16 mouse cellular contexts compared by ENCODE assay signal in genomic region chr10:60281571-60282050, GRCm38 (mm10). TPM values are rescaled to one million over a fixed set of nuclear protein-coding genes. Genes with fewer than 3 reads are reported as not detected.
DNase-seq lines count a peak whose midpoint lies in the region; ATAC-seq and TF ChIP-seq lines count a peak whose summit lies in the region.
"Had no signal": no experiment of that assay in that cellular context is flagged by ENCODE, and none has a peak within 500 bp of the region (broad histone marks: within the 10 kb centered on the region; RNA-seq: fewer than 3 reads in every experiment).

No protein-coding gene starts in this region.

- peaks cover 50% of the 10 kb centered on the region for H3K36me3 ChIP-seq in heart, adult 2 months (ENCODE audit: control insufficient read depth, insufficient read depth, low read length)
- H3K36me3 ChIP-seq in liver, embryonic 13.5 days: peaks cover 11% of the 10 kb centered on the region; the same call in 1 of the 2 replicates
- no peaks in the 10 kb centered on the region for H3K36me3 ChIP-seq in liver, embryonic 11.5 days (ENCODE audit: control insufficient read depth, insufficient read depth, low read length)
- peaks cover 4 to 24% of the 10 kb centered on the region in 2 experiments for H3K36me3 ChIP-seq in CH12.LX (replicated peaks in 1 of 2; ENCODE audit: control insufficient read depth in 1 of 2, insufficient read depth in 1 of 2, low read length in 1 of 2)
- H3K36me3 ChIP-seq in liver, postnatal 0 days (replicated peaks; ENCODE audit: insufficient read depth, low read length): no peaks in the 10 kb centered on the region
- peaks cover 2% of the 10 kb centered on the region; the same call in 1 of the 2 replicates for H3K36me3 ChIP-seq in forebrain, embryonic 12.5 days (replicated peaks)
- H3K36me3 ChIP-seq: hindbrain, embryonic 13.5 days had no signal

- peak overlapping the region; percentile 25; the same call in 1 of the 2 replicates for H3K9ac ChIP-seq in heart, adult 2 months (ENCODE audit: low read depth, low read length)
- H3K9ac ChIP-seq in liver, embryonic 13.5 days: no peak overlapping the region
- H3K9ac ChIP-seq in liver, embryonic 11.5 days (ENCODE audit: low read depth, low read length): no peak overlapping the region
- H3K9ac ChIP-seq in CH12.LX (ENCODE audit: insufficient read depth, low read depth): peak overlapping the region; percentile 37
- no peak overlapping the region for H3K9ac ChIP-seq in liver, postnatal 0 days (replicated peaks)
- no peak overlapping the region for H3K9ac ChIP-seq in forebrain, embryonic 12.5 days

- no peaks in the 10 kb centered on the region for H3K9me3 ChIP-seq in liver, embryonic 13.5 days (replicated peaks)
- H3K9me3 ChIP-seq in liver, embryonic 11.5 days (ENCODE audit: control insufficient read depth, low read length): no peaks in the 10 kb centered on the region
- H3K9me3 ChIP-seq in CH12.LX (replicated peaks; ENCODE audit: low read length): no peaks in the 10 kb centered on the region
- no peaks in the 10 kb centered on the region for H3K9me3 ChIP-seq in liver, postnatal 0 days (ENCODE audit: low read length)
- H3K9me3 ChIP-seq in forebrain, embryonic 12.5 days: no peaks in the 10 kb centered on the region
- H3K9me3 ChIP-seq: hindbrain, embryonic 13.5 days had no signal

- no peak for TF ChIP-seq CTCF in heart, adult 2 months (IDR thresholded peaks at IDR 0.05)
- no peak for TF ChIP-seq CTCF in CH12.LX (conservative IDR thresholded peaks at IDR 0.05 in 1 of 2, IDR thresholded peaks at IDR 0.05 in 1 of 2; ENCODE audit: low read depth in 2 of 2, low read length in 2 of 2)
- no peak for TF ChIP-seq CTCF in liver, postnatal 0 days (IDR thresholded peaks at IDR 0.05; ENCODE audit: low read depth)

- peak overlapping the region; percentile 91 for H3K27ac ChIP-seq in heart, adult 2 months
- H3K27ac ChIP-seq in liver, embryonic 13.5 days: 0 out of 2 replicates have a peak overlapping the region, but pooled peaks have one; percentile 54
- H3K27ac ChIP-seq in liver, embryonic 11.5 days (ENCODE audit: low read depth, low read length): no peak overlapping the region
- H3K27ac ChIP-seq in CH12.LX (ENCODE audit: insufficient read depth, low read depth): 0 out of 2 replicates have a peak overlapping the region, but pooled peaks have one; percentile 11
- H3K27ac ChIP-seq in liver, postnatal 0 days (ENCODE audit: low read depth): peak overlapping the region; percentile 93
- no peak overlapping the region for H3K27ac ChIP-seq in forebrain, embryonic 12.5 days

- H3K4me3 ChIP-seq in heart, adult 2 months: peak overlapping the region; percentile 26; the same call in 1 of the 2 replicates
- no peak overlapping the region for H3K4me3 ChIP-seq in liver, embryonic 13.5 days (replicated peaks)
- H3K4me3 ChIP-seq in liver, embryonic 11.5 days (ENCODE audit: low read depth, low read length): no peak overlapping the region
- peak overlapping the region in 2 of 3 experiments; percentile 21 to 49 for H3K4me3 ChIP-seq in CH12.LX (replicated peaks in 1 of 3; ENCODE audit: low read depth in 2 of 3, low read length in 2 of 3, poor library complexity in 1 of 3)
- H3K4me3 ChIP-seq in liver, postnatal 0 days (ENCODE audit: low read depth, low read length): no peak overlapping the region
- no peak overlapping the region for H3K4me3 ChIP-seq in forebrain, embryonic 12.5 days (replicated peaks)
- H3K4me3 ChIP-seq: hindbrain, embryonic 13.5 days had no signal

- in situ Hi-C loops in CH12.LX (cut with MboI; ENCODE audit: low pct_ligation_motif_present, low pct_unique_long_range_greater_than_20kb, low sequenced_read_pairs): no loop called here

- peaks cover 55% of the 10 kb centered on the region for H3K4me1 ChIP-seq in heart, adult 2 months (ENCODE audit: control insufficient read depth, insufficient read depth, low read length)
- H3K4me1 ChIP-seq in liver, embryonic 13.5 days (replicated peaks): peaks cover 87% of the 10 kb centered on the region
- peaks cover 47% of the 10 kb centered on the region for H3K4me1 ChIP-seq in liver, embryonic 11.5 days (replicated peaks; ENCODE audit: control insufficient read depth, insufficient read depth, low read length)
- peaks cover 21 to 70% of the 10 kb centered on the region in 2 experiments for H3K4me1 ChIP-seq in CH12.LX (ENCODE audit: control insufficient read depth in 1 of 2, insufficient read depth in 2 of 2)
- peaks cover 81% of the 10 kb centered on the region for H3K4me1 ChIP-seq in liver, postnatal 0 days (ENCODE audit: insufficient read depth)
- peaks cover 87% of the 10 kb centered on the region for H3K4me1 ChIP-seq in forebrain, embryonic 12.5 days

- dilution Hi-C loops in CH12.LX (cut with MboI; ENCODE audit: extremely low pct_ligation_motif_present, extremely low pct_unique_long_range_greater_than_20kb, low sequenced_read_pairs): no loop called here

- ATAC-seq in liver, embryonic 13.5 days (ENCODE audit: low read depth): no peak
- no peak for ATAC-seq in liver, embryonic 11.5 days (replicated peaks; ENCODE audit: low FRiP score)
- no peak for ATAC-seq in liver, postnatal 0 days
- no peak for ATAC-seq in forebrain, embryonic 12.5 days (ENCODE audit: low FRiP score)
- ATAC-seq: activated CD4-positive, CD25-positive, alpha-beta regulatory T cell, adult 4 months had no signal

- TF ChIP-seq RAD21 in CH12.LX (IDR thresholded peaks at IDR 0.05; ENCODE audit: low read depth, low read length): no peak

- WGBS in heart, adult 2 months: 57% methylated on average over 9 of the region's 9 CpGs
- WGBS in liver, embryonic 13.5 days (ENCODE audit: insufficient replicate concordance): 76% methylated on average over 9 of the region's 9 CpGs
- 83% methylated on average over 9 of the region's 9 CpGs for WGBS in liver, embryonic 11.5 days
- 71% methylated on average over 9 of the region's 9 CpGs for WGBS in liver, postnatal 0 days (ENCODE audit: insufficient replicate concordance)
- 87% methylated on average over 9 of the region's 9 CpGs for WGBS in forebrain, embryonic 12.5 days

- TF ChIP-seq EP300 in heart, adult 2 months (IDR thresholded peaks at IDR 0.05; ENCODE audit: insufficient read depth, low read depth, low read length): no peak
- TF ChIP-seq EP300 in CH12.LX (IDR thresholded peaks at IDR 0.05; ENCODE audit: low read length): 0 out of 2 replicates have a peak, but pooled peaks have one; percentile 4
- no peak for TF ChIP-seq EP300 in liver, postnatal 0 days (IDR thresholded peaks at IDR 0.05; ENCODE audit: low read depth)

- peaks cover 12% of the 10 kb centered on the region for H3K79me2 ChIP-seq in heart, adult 2 months (replicated peaks; ENCODE audit: control insufficient read depth, insufficient read depth, low read length)
- peaks cover 91% of the 10 kb centered on the region for H3K79me2 ChIP-seq in CH12.LX (replicated peaks; ENCODE audit: control insufficient read depth, extremely low read depth, insufficient read depth, poor library complexity, severe bottlenecking)

- DNase-seq in heart, adult 2 months: no peak
- DNase-seq in heart, adult 11 months: no peak
- no peak for DNase-seq in liver, embryonic 13.5 days
- DNase-seq in liver, embryonic 11.5 days (ENCODE audit: low spot score): no peak
- no peak for DNase-seq in CH12.LX (ENCODE audit: extremely low read depth)
- no peak for DNase-seq in liver, postnatal 0 days
- no peak for DNase-seq in natural killer cell, adult 2 months (ENCODE audit: low spot score in 2 of 2)
- DNase-seq: adrenal gland, postnatal 25 days; gastrocnemius, postnatal 36 days; kidney, adult 11 months; kidney, postnatal 10 days; lung, adult 18-20 months; right cerebral cortex, adult 18-20 months had no signal

- TF ChIP-seq POLR2A in heart, adult 2 months (IDR thresholded peaks at IDR 0.05; ENCODE audit: insufficient read depth, low read depth, low read length): no peak
- no peak; the same call in 1 of the 2 replicates for TF ChIP-seq POLR2A in CH12.LX (IDR thresholded peaks at IDR 0.05; ENCODE audit: low read depth, low read length)

- intact Hi-C loops in heart, adult 2 months (cut with DNase I): loop anchor here (5.0 kb wide), 1 partner anchor 66 kb away; the partner anchor contains the start of gene Vsir

- H3K27me3 ChIP-seq in heart, adult 2 months (ENCODE audit: control insufficient read depth, insufficient read depth, low read length): no peaks in the 10 kb centered on the region
- no peaks in the 10 kb centered on the region for H3K27me3 ChIP-seq in liver, embryonic 13.5 days
- no peaks in the 10 kb centered on the region for H3K27me3 ChIP-seq in liver, embryonic 11.5 days (replicated peaks; ENCODE audit: control insufficient read depth, insufficient read depth, low read length)
- H3K27me3 ChIP-seq in CH12.LX (replicated peaks): no peaks in the 10 kb centered on the region
- no peaks in the 10 kb centered on the region for H3K27me3 ChIP-seq in liver, postnatal 0 days (ENCODE audit: insufficient read depth, low read length)
- H3K27me3 ChIP-seq in forebrain, embryonic 12.5 days: no peaks in the 10 kb centered on the region
- H3K27me3 ChIP-seq: hindbrain, embryonic 13.5 days had no signal

- H3K4me2 ChIP-seq in liver, embryonic 13.5 days: no peak overlapping the region
- no peak overlapping the region for H3K4me2 ChIP-seq in liver, embryonic 11.5 days
- peak overlapping the region; percentile 74 for H3K4me2 ChIP-seq in CH12.LX (ENCODE audit: insufficient read depth, low read depth, poor library complexity, severe bottlenecking)
- H3K4me2 ChIP-seq in liver, postnatal 0 days (ENCODE audit: low read depth, low read length): peak overlapping the region; percentile 94
- no peak overlapping the region for H3K4me2 ChIP-seq in forebrain, embryonic 12.5 days

TF ChIP-seq in CH12.LX, 34 proteins besides CTCF, POLR2A, EP300 and RAD21:
- TF ChIP-seq ZKSCAN1 (IDR thresholded peaks at IDR 0.05; ENCODE audit: borderline replicate concordance, low read depth, low read length) (no peak), MAX (IDR thresholded peaks at IDR 0.05; ENCODE audit: low read length) (no peak)

RNA-seq across cellular contexts. Expression of gene Psap, which starts 4.2 kb away (rescaled TPM):
- total RNA-seq in heart, adult 2 months (2021): 1,000 to 10,000 TPM; 1,146 to 1,291 TPM
- 1,270 and 1,818 TPM in 2 replicates for polyA plus RNA-seq in heart, adult 2 months (2012; rRNA removed)
- 52.6 and 54.5 TPM in 2 replicates for polyA plus RNA-seq in liver, embryonic 13.5 days (2015; fragmentation: Nextera tagmentation; extraction: Ambion mirVana)
- polyA plus RNA-seq in liver, embryonic 11.5 days (2014; fragmentation: Nextera tagmentation; extraction: Ambion mirVana): 57.0 and 59.8 TPM in 2 replicates
- total RNA-seq in CH12.LX (2012; rRNA removed) (300 and 318 TPM in 2 replicates), CH12.LX (2014; rRNA removed) (223 and 251 TPM in 2 replicates)
- polyA plus RNA-seq in CH12.LX (2012; ENCODE audit: insufficient read length, low read depth): 465 and 470 TPM in 2 replicates
- 105 and 110 TPM in 2 replicates for polyA plus RNA-seq in liver, postnatal 0 days (2015; fragmentation: Nextera tagmentation; extraction: Ambion mirVana)
- 86.9 and 90.5 TPM in 2 replicates for polyA plus RNA-seq in forebrain, embryonic 12.5 days (2016; fragmentation: Nextera tagmentation; extraction: Ambion mirVana)

Comparison
In these comparisons a context has a peak if more than half of its experiments do, and no peak if none do; other contexts are left out.
1. H3K27ac ChIP-seq: peak in heart, adult 2 months (single experiment), liver, embryonic 13.5 days (single experiment), CH12.LX (single experiment) and liver, postnatal 0 days (single experiment); none in liver, embryonic 11.5 days (single experiment) and forebrain, embryonic 12.5 days (single experiment).
2. H3K4me2 ChIP-seq: peak in CH12.LX (single experiment) and liver, postnatal 0 days (single experiment); none in liver, embryonic 13.5 days (single experiment), liver, embryonic 11.5 days (single experiment) and forebrain, embryonic 12.5 days (single experiment).
3. H3K4me3 ChIP-seq: peak in heart, adult 2 months (single experiment) and CH12.LX (2 of 3); none in liver, embryonic 13.5 days (single experiment), liver, embryonic 11.5 days (single experiment), liver, postnatal 0 days (single experiment) and forebrain, embryonic 12.5 days (single experiment).
4. H3K9ac ChIP-seq: peak in heart, adult 2 months (single experiment) and CH12.LX (single experiment); none in liver, embryonic 13.5 days (single experiment), liver, embryonic 11.5 days (single experiment), liver, postnatal 0 days (single experiment) and forebrain, embryonic 12.5 days (single experiment).